Mouse (Mus musculus): ENCODE measurements around the gene Fap. TPM values are rescaled to one million over a fixed set of nuclear protein-coding genes. Genes with fewer than 3 reads are reported as not detected.

The Fap gene
- 14.2 and 16.5 TPM in 2 replicates for polyA plus RNA-seq (2014; fragmentation: Nextera tagmentation; extraction: Ambion mirVana)

GRCm38 (mm10) chr2:62573753-62574159, at the start of gene Fap:
TSS of gene Fap (minus strand) at chr2:62574075.
- DNase-seq (ENCODE audit: low spot score) (no peak), ATAC-seq (replicated peaks; ENCODE audit: low FRiP score, low TSS enrichment, low read depth) (no peak)
- Histone ChIP-seq H3K9ac (ENCODE audit: low read length) (peak within 1 kb of the TSS; percentile 3), H3K27me3 (replicated peaks; ENCODE audit: control insufficient read depth, insufficient read depth, low read length) (no peaks in the 10 kb centered on the region), H3K9me3 (ENCODE audit: control insufficient read depth, low read length) (no peaks in the 10 kb centered on the region), H3K4me3 (ENCODE audit: low read depth, low read length) (peak within 1 kb of the TSS; percentile 29), H3K4me1 (replicated peaks; ENCODE audit: control insufficient read depth, insufficient read depth, low read length) (no peaks in the 10 kb centered on the region), H3K36me3 (ENCODE audit: control insufficient read depth, insufficient read depth, low read length) (no peaks in the 10 kb centered on the region), H3K27ac (ENCODE audit: low read depth) (peak within 1 kb of the TSS; percentile 79), H3K4me2 (ENCODE audit: low read length) (peak within 1 kb of the TSS; percentile 41)
- 60% methylated on average over 12 of the region's 12 CpGs for WGBS

- H3K27ac ChIP-seq (ENCODE audit: low read depth): no peak overlapping the region
- H3K4me3 ChIP-seq (ENCODE audit: low read depth, low read length): no peak overlapping the region
- 72% methylated on average over 8 of the region's 8 CpGs for WGBS
- H3K4me1 ChIP-seq (replicated peaks; ENCODE audit: control insufficient read depth, insufficient read depth, low read length): no peaks in the 10 kb centered on the region
- no peaks in the 10 kb centered on the region for H3K9me3 ChIP-seq (ENCODE audit: control insufficient read depth, low read length)
- H3K9ac ChIP-seq (ENCODE audit: low read length): no peak overlapping the region
- H3K27me3 ChIP-seq (replicated peaks; ENCODE audit: control insufficient read depth, insufficient read depth, low read length): no peaks in the 10 kb centered on the region
- H3K36me3 ChIP-seq (ENCODE audit: control insufficient read depth, insufficient read depth, low read length): no peaks in the 10 kb centered on the region
- DNase-seq (ENCODE audit: low spot score): no peak
- no peak for ATAC-seq (replicated peaks; ENCODE audit: low FRiP score, low TSS enrichment, low read depth)
- no peak overlapping the region for H3K4me2 ChIP-seq (ENCODE audit: low read length)
Measured at GRCm38 (mm10) chr2:62623024-62623441, 49.2 kb upstream of the Fap start.

DNA sequence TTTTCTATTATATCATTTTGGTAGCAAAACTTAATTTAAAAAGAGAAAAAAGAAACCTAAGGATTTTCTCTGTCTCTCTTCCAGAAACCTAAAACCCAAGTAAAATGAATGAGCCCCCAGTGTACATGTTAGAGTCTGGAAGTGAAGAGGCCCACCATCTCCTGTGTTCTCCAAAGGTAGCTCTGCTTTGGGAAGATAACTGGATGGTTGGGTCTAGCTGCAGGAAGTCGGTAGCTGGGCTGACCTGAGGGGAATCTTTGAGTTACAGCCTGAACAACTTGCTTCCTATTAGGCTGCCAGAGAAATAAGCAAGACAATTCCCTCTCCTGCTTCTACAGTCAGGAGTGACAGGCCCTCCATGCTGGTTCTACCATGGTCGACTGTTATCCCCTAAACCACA, 45.8 kb upstream of the Fap start:
- no peak for DNase-seq (ENCODE audit: low spot score)
- H3K27ac ChIP-seq (ENCODE audit: low read depth): no peak overlapping the region
- WGBS: 55% methylated on average over 2 of the region's 2 CpGs
- no peaks in the 10 kb centered on the region for H3K9me3 ChIP-seq (ENCODE audit: control insufficient read depth, low read length)
- no peak overlapping the region for H3K4me2 ChIP-seq (ENCODE audit: low read length)
- ATAC-seq (replicated peaks; ENCODE audit: low FRiP score, low TSS enrichment, low read depth): no peak
- no peak overlapping the region for H3K9ac ChIP-seq (ENCODE audit: low read length)
- H3K4me1 ChIP-seq (replicated peaks; ENCODE audit: control insufficient read depth, insufficient read depth, low read length): no peaks in the 10 kb centered on the region
- H3K4me3 ChIP-seq (ENCODE audit: low read depth, low read length): no peak overlapping the region
- H3K27me3 ChIP-seq (replicated peaks; ENCODE audit: control insufficient read depth, insufficient read depth, low read length): no peaks in the 10 kb centered on the region
- H3K36me3 ChIP-seq (ENCODE audit: control insufficient read depth, insufficient read depth, low read length): no peaks in the 10 kb centered on the region

DNA sequence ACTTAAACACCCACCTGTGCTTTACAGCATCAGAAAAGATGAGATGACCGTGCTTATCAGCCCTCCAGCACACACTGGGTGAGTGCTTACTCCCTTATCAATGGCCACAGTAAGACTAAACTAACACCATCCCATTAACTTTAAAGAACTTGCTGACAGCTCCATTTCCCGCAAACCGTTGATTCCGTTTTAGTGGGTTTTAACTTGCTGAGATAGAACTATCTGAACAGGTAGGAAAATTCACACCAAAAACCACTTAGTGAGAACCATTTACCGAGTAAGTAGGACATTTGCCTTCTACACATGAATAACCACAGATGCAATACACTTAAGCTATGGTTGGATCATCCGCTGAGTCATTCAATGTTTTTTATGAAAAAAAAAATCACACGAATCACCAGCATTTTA, 45.1 kb upstream of the Fap start:
- H3K27ac ChIP-seq (ENCODE audit: low read depth): no peak overlapping the region
- ATAC-seq (replicated peaks; ENCODE audit: low FRiP score, low TSS enrichment, low read depth) (no peak), DNase-seq (ENCODE audit: low spot score) (no peak)
- WGBS: 69% methylated on average over 7 of the region's 7 CpGs
- H3K9ac ChIP-seq (ENCODE audit: low read length): no peak overlapping the region
- H3K4me2 ChIP-seq (ENCODE audit: low read length): no peak overlapping the region
- no peaks in the 10 kb centered on the region for H3K36me3 ChIP-seq (ENCODE audit: control insufficient read depth, insufficient read depth, low read length)
- H3K4me1 ChIP-seq (replicated peaks; ENCODE audit: control insufficient read depth, insufficient read depth, low read length): no peaks in the 10 kb centered on the region
- H3K9me3 ChIP-seq (ENCODE audit: control insufficient read depth, low read length): no peaks in the 10 kb centered on the region
- H3K27me3 ChIP-seq (replicated peaks; ENCODE audit: control insufficient read depth, insufficient read depth, low read length): no peaks in the 10 kb centered on the region
- H3K4me3 ChIP-seq (ENCODE audit: low read depth, low read length): no peak overlapping the region

- no peak for ATAC-seq (replicated peaks; ENCODE audit: low FRiP score, low TSS enrichment, low read depth)
- H3K27me3 ChIP-seq (replicated peaks; ENCODE audit: control insufficient read depth, insufficient read depth, low read length): no peaks in the 10 kb centered on the region
- no peak overlapping the region for H3K4me3 ChIP-seq (ENCODE audit: low read depth, low read length)
- whole genome bisulfite sequencing: 96% methylated on average over 4 of the region's 4 CpGs
- H3K9ac ChIP-seq (ENCODE audit: low read length): no peak overlapping the region
- DNase-seq (ENCODE audit: low spot score): no peak
- H3K4me2 ChIP-seq (ENCODE audit: low read length): no peak overlapping the region
- H3K36me3 ChIP-seq (ENCODE audit: control insufficient read depth, insufficient read depth, low read length): no peaks in the 10 kb centered on the region
- no peaks in the 10 kb centered on the region for H3K9me3 ChIP-seq (ENCODE audit: control insufficient read depth, low read length)
- no peak overlapping the region for H3K27ac ChIP-seq (ENCODE audit: low read depth)
- no peaks in the 10 kb centered on the region for H3K4me1 ChIP-seq (replicated peaks; ENCODE audit: control insufficient read depth, insufficient read depth, low read length)
Measured at GRCm38 (mm10) chr2:62613133-62613532, 39.3 kb upstream of the Fap start.

DNA sequence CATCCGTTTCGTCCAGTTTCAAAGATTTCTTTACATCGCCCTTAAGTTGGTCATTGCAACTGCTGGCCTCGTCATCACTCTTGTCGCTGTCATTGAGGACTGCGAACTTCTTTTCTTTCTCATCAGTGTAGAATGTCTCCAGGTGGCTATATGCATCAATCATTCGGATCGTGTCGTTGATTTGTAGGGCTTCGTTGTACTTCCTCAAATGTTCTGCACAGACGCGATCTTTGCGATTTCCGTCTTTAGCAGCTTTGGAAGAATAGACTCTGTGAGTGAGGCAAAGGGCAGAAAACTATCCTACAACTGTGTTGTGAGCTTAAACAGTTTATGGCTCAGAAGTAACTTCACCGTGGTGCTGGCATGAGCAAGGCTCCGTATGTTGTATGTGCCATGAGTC, 32.3 kb upstream of the Fap start:
- Histone ChIP-seq H3K9ac (ENCODE audit: low read length) (no peak overlapping the region), H3K4me2 (ENCODE audit: low read length) (no peak overlapping the region), H3K36me3 (ENCODE audit: control insufficient read depth, insufficient read depth, low read length) (no peaks in the 10 kb centered on the region), H3K27ac (ENCODE audit: low read depth) (no peak overlapping the region), H3K4me1 (replicated peaks; ENCODE audit: control insufficient read depth, insufficient read depth, low read length) (no peaks in the 10 kb centered on the region), H3K9me3 (ENCODE audit: control insufficient read depth, low read length) (no peaks in the 10 kb centered on the region), H3K4me3 (ENCODE audit: low read depth, low read length) (no peak overlapping the region), H3K27me3 (replicated peaks; ENCODE audit: control insufficient read depth, insufficient read depth, low read length) (no peaks in the 10 kb centered on the region)
- 91% methylated on average over 16 of the region's 16 CpGs for WGBS
- DNase-seq (ENCODE audit: low spot score): no peak
- ATAC-seq (replicated peaks; ENCODE audit: low FRiP score, low TSS enrichment, low read depth): no peak

DNA sequence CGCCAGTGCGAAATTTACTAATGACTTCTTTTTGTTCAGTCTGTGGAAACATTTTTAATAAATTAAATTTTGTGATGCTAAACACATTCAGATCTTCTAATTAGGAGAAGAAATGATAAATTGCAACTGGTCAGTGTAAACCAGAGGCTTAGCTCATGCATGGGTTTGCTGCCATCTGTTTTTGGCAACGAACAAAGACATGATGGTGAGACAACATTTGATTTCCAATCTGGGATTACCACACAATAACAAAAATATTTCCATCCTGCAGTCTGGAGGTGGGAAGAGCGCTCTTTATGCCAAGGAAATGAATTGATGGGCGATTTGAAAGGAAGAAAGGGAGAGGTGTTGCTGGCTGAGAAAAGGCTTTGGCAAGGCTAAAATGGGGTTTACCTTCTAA, 29.7 kb upstream of the Fap start:
- no peaks in the 10 kb centered on the region for H3K4me1 ChIP-seq (replicated peaks; ENCODE audit: control insufficient read depth, insufficient read depth, low read length)
- ATAC-seq (replicated peaks; ENCODE audit: low FRiP score, low TSS enrichment, low read depth) (no peak), DNase-seq (ENCODE audit: low spot score) (no peak)
- no peak overlapping the region for H3K9ac ChIP-seq (ENCODE audit: low read length)
- H3K36me3 ChIP-seq (ENCODE audit: control insufficient read depth, insufficient read depth, low read length): no peaks in the 10 kb centered on the region
- no peak overlapping the region for H3K27ac ChIP-seq (ENCODE audit: low read depth)
- no peaks in the 10 kb centered on the region for H3K9me3 ChIP-seq (ENCODE audit: control insufficient read depth, low read length)
- H3K4me3 ChIP-seq (ENCODE audit: low read depth, low read length): no peak overlapping the region
- H3K27me3 ChIP-seq (replicated peaks; ENCODE audit: control insufficient read depth, insufficient read depth, low read length): no peaks in the 10 kb centered on the region
- WGBS: 85% methylated on average over 5 of the region's 5 CpGs
- H3K4me2 ChIP-seq (ENCODE audit: low read length): no peak overlapping the region

- H3K27ac ChIP-seq (ENCODE audit: low read depth): no peak overlapping the region
- 79% methylated on average over 5 of the region's 5 CpGs for WGBS
- H3K4me1 ChIP-seq (replicated peaks; ENCODE audit: control insufficient read depth, insufficient read depth, low read length): no peaks in the 10 kb centered on the region
- H3K9ac ChIP-seq (ENCODE audit: low read length): no peak overlapping the region
- no peak overlapping the region for H3K4me2 ChIP-seq (ENCODE audit: low read length)
- H3K36me3 ChIP-seq (ENCODE audit: control insufficient read depth, insufficient read depth, low read length): no peaks in the 10 kb centered on the region
- no peak for ATAC-seq (replicated peaks; ENCODE audit: low FRiP score, low TSS enrichment, low read depth)
- no peak for DNase-seq (ENCODE audit: low spot score)
- H3K9me3 ChIP-seq (ENCODE audit: control insufficient read depth, low read length): no peaks in the 10 kb centered on the region
- H3K27me3 ChIP-seq (replicated peaks; ENCODE audit: control insufficient read depth, insufficient read depth, low read length): no peaks in the 10 kb centered on the region
- no peak overlapping the region for H3K4me3 ChIP-seq (ENCODE audit: low read depth, low read length)
Measured at GRCm38 (mm10) chr2:62596586-62596985, 22.7 kb upstream of the Fap start.

- Histone ChIP-seq H3K27me3 (replicated peaks; ENCODE audit: control insufficient read depth, insufficient read depth, low read length) (no peaks in the 10 kb centered on the region), H3K4me3 (ENCODE audit: low read depth, low read length) (no peak overlapping the region), H3K4me2 (ENCODE audit: low read length) (no peak overlapping the region), H3K27ac (ENCODE audit: low read depth) (no peak overlapping the region), H3K9me3 (ENCODE audit: control insufficient read depth, low read length) (no peaks in the 10 kb centered on the region), H3K4me1 (replicated peaks; ENCODE audit: control insufficient read depth, insufficient read depth, low read length) (peaks cover 2% of the 10 kb centered on the region; the same call in 1 of the 2 replicates), H3K36me3 (ENCODE audit: control insufficient read depth, insufficient read depth, low read length) (no peaks in the 10 kb centered on the region), H3K9ac (ENCODE audit: low read length) (no peak overlapping the region)
- ATAC-seq (replicated peaks; ENCODE audit: low FRiP score, low TSS enrichment, low read depth) (no peak), DNase-seq (ENCODE audit: low spot score) (no peak)
- 71% methylated on average over 2 of the region's 2 CpGs for WGBS
Measured at GRCm38 (mm10) chr2:62594491-62594890, 20.6 kb upstream of the Fap start.
